Mouse (Mus musculus) kidney, postnatal 36 days (tissue): ENCODE measurements around the gene 4930442H23Rik.

Experiments used
- DNase-seq, 2 experiments: peaks; one replicate each; pipeline ENCODE4 v3.0.0; 2021 to 2022; ENCODE audit warnings: mixed read lengths in 2 of 2

Gene 4930442H23Rik

GRCm38 (mm10) chr10:81143157-81143633 lies 40.5 kb downstream of the 4930442H23Rik start:
- DNase-seq, result no peak

- no peak for DNase-seq
Measured at GRCm38 (mm10) chr10:81142551-81142981, 41.1 kb downstream of the 4930442H23Rik start.

GRCm38 (mm10) chr10:81141455-81142210 lies 42.0 kb downstream of the 4930442H23Rik start:
- no peak for DNase-seq

GRCm38 (mm10) chr10:81140717-81141454 lies 42.8 kb downstream of the 4930442H23Rik start:
- DNase-seq, result peak; percentile 46 to 61

- no peak for DNase-seq
Measured at GRCm38 (mm10) chr10:81140005-81140404, 43.6 kb downstream of the 4930442H23Rik start.

GRCm38 (mm10) chr10:81139529-81139846 lies 44.2 kb downstream of the 4930442H23Rik start:
- DNase-seq, result no peak

GRCm38 (mm10) chr10:81138821-81139528 lies 44.7 kb downstream of the 4930442H23Rik start:
- DNase-seq, result no peak

- DNase-seq, result peak; percentile 29 to 56
Measured at GRCm38 (mm10) chr10:81138131-81138782, 45.4 kb downstream of the 4930442H23Rik start.

- peak; percentile 98 to 99 for DNase-seq
Measured at GRCm38 (mm10) chr10:81137252-81138130, 46.2 kb downstream of the 4930442H23Rik start.

- DNase-seq, result peak; percentile 89 to 93
Measured at GRCm38 (mm10) chr10:81136706-81137231, 46.9 kb downstream of the 4930442H23Rik start.

GRCm38 (mm10) chr10:81135831-81136705 lies 47.6 kb downstream of the 4930442H23Rik start:
- DNase-seq, result peak; percentile 83

- DNase-seq, result peak; percentile 68 to 78
Measured at GRCm38 (mm10) chr10:81134966-81135681, 48.5 kb downstream of the 4930442H23Rik start, which contains the start of gene Zbtb7a. Gene Zbtb7a, plus strand, starts transcription at chr10:81135220.

GRCm38 (mm10) chr10:81134181-81134587 lies 49.5 kb downstream of the 4930442H23Rik start:
- DNase-seq, result peak; percentile 91 to 93
